Mouse (Mus musculus): ENCODE measurements around the gene Txlna.

The Txlna gene

DNA sequence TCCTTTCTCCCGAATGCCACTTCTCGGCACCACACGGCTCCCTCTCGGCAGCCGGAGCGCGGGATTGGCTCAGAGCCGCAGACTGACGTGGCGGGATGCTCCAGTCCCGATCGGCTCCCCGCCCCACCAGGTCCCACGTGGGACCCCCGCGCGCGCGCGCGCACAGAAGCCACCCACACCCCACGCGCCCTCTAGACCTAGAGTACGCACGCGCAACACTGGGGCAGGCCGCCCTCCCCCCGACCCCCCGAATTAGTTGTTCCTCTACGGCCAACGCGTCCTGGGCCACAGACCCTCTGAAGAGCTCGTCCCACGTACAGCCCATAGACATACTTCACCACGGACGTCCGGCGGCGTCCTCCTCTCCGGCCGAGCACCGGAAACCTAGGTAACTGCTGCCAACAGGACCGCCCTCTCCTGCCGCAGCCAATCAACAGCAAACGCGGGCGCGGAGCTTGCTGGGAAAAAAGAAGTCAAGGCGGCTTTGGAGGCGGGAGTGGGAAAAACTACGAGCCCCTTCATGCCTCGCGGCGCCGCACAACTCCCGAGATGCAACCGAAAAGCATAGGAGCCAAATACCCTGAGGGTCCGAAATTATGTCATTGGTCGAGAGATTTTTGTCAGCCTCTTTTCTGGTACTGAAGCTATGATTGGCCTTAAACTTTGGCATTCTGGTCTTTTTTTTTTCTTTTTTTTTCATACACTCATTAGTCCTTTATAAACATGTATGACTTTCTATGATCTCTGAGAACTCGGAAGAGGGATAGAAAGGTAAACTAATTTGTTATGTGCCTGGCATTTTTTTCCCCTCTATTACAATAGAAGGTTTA, at the start of gene Txlna:
Gene Txlna (minus strand): TSS at position 428 of the 830 bp plus-strand sequence.
- POLR2A ChIA-PET, result interaction anchor here (0.5 to 17.2 kb wide), 116 partner anchors 9 to 919 kb away, joined by 3 to 255 read pairs (median 4); partner anchors contain the start of genes Tmem39b (in 4 of the 4), Dcdc2b (in 3 of the 4), Iqcc (in 3 of the 4) and Kpna6 (in 3 of the 4)
- CTCF ChIA-PET, result interaction anchor here (0.6 to 2.0 kb wide), 24 partner anchors 9 to 546 kb away, joined by 3 to 14 read pairs (median 3); partner anchors contain the start of genes Kpna6 (in 3 of the 4) and Tmem39b (in 1 of the 4)

DNA sequence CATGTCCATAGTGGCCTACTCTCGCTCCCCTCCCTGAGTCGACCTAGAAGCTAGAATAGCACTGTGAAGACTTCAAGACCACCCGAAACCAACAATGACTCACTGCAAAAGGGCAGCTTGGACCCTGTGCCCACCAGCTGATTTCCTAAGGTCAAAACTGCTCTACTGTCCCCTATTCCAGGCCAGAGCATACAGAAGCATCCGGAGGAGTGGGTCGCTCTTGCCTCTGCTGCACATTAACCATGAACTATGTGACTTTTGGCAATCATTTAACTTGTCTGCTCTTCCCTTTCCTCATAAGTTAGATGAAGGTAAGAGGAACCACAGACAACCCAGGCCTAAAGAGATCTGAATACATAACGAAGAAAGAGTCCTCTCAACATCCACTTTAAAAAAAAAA, 43.7 kb upstream of the Txlna start:
- POLR2A ChIA-PET, result interaction anchor here in 3 of 4 experiments (0.6 to 1.5 kb wide), 7 partner anchors 11 to 134 kb away, joined by 3 to 6 read pairs (median 3); partner anchors contain the start of genes Tmem39b (in 3 of the 3) and Kpna6 (in 1 of the 3)
- CTCF ChIA-PET, result interaction anchor here in 3 of 4 experiments (0.6 to 1.1 kb wide), 3 partner anchors 14 to 1218 kb away, joined by 3 to 5 read pairs (median 4); no protein-coding TSS in a partner anchor

DNA sequence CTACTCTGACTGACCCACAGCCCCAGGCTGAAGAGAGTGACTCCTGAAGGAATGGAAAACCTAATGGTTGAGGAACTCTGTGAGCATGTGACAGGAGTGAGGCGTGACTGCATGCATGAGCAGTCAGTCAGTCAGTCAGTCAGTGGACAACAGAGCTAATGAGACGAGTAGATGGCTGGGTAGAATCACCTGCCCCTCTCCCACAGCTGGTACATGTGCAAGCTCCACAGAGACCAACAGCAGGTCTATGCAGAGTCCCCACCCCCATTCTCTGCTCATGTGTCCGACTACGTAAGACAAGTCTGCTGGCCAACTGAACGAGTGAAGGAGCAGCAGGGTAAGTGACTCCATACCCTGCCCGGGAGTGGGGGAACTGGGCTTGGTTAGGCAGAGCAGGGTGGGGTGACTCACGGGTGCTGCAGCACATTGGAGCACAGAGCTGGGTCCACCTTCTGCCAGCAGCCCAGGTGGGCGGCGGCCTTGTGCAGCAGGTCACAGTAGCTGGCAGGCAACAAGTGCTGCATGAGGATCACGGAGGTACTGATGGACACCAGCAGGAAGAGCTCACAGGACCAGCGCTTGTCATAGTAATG, 43.1 kb upstream of the Txlna start:
- CTCF ChIA-PET, result interaction anchor here in 2 of 4 experiments (0.7 to 0.9 kb wide), 2 partner anchors 30 to 144 kb away, joined by 3 read pairs; no protein-coding TSS in a partner anchor
- POLR2A ChIA-PET, result interaction anchor here in 3 of 4 experiments (0.7 to 1.6 kb wide), 7 partner anchors 11 to 144 kb away, joined by 3 to 6 read pairs (median 3); partner anchors contain the start of genes Tmem39b (in 3 of the 3) and Kpna6 (in 1 of the 3)

DNA sequence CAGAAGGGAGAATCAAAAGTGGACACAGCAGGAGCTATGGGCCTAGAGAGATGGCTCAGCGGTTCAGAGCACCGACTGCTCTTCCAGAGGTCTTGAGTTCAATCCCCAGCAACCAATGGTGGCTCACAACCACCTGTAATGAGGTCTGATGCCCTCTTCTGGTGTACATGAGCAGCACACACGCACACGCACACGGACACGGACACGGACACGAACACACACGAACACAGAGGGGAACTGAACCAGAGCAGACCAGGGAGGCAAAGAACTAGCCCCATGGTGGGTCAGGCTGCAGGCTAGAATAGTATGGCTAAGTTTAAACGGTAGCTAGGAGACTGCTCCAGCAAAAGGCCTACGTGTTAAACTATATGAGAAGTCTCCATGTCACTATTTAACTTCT, 41.0 kb upstream of the Txlna start:
- ChIA-PET CTCF (interaction anchor here in 2 of 4 experiments (0.7 to 2.4 kb wide), 5 partner anchors 9 to 1532 kb away, joined by 3 to 5 read pairs (median 5); partner anchors contain the start of genes Kpna6 (in 2 of the 2) and Tmem39b (in 1 of the 2)), POLR2A (interaction anchor here (0.6 to 2.0 kb wide), 10 partner anchors 9 to 385 kb away, joined by 3 to 8 read pairs (median 4); partner anchors contain the start of genes Tmem39b (in 3 of the 4) and Kpna6 (in 1 of the 4))

DNA sequence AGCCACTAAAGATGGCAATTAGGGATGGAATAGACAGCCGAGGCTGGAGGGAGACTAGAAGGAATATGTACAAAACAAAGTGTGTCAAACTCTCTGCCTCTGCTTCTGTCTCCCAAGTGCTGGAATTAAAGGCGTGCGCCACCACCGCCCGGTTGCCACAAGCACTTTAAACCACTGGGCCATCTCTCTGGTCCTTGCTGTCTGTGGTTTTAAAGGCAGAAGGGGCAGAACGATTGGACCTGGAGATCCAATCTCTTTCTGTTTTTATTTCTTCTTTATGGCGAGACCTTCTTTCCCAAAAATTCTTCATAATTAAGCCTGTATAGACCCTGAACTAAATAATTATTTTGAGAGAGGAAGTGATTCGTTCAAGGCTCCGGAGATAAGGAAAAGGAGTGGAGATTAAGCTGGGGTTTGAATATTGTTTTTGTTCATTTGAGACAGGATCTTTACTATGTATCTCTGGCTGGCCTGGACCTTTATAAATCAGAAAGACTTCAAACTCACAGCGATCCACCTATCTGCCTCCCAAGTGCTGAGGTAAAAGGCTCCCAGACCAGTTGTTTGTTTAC, 32.1 kb upstream of the Txlna start:
- ChIA-PET CTCF (interaction anchor here in 3 of 4 experiments (0.5 to 2.2 kb wide), 10 partner anchors 8 to 567 kb away, joined by 3 to 8 read pairs (median 3); partner anchors contain the start of genes Dcdc2b (in 1 of the 3), Tmem39b (in 1 of the 3) and Txlna (in 1 of the 3)), POLR2A (interaction anchor here in 3 of 4 experiments (0.6 to 2.3 kb wide), 25 partner anchors 8 to 635 kb away, joined by 3 to 14 read pairs (median 3); partner anchors contain the start of genes Tmem39b (in 2 of the 3), Txlna (in 2 of the 3), Bsdc1 (in 1 of the 3) and Hdac1 (in 1 of the 3))

DNA sequence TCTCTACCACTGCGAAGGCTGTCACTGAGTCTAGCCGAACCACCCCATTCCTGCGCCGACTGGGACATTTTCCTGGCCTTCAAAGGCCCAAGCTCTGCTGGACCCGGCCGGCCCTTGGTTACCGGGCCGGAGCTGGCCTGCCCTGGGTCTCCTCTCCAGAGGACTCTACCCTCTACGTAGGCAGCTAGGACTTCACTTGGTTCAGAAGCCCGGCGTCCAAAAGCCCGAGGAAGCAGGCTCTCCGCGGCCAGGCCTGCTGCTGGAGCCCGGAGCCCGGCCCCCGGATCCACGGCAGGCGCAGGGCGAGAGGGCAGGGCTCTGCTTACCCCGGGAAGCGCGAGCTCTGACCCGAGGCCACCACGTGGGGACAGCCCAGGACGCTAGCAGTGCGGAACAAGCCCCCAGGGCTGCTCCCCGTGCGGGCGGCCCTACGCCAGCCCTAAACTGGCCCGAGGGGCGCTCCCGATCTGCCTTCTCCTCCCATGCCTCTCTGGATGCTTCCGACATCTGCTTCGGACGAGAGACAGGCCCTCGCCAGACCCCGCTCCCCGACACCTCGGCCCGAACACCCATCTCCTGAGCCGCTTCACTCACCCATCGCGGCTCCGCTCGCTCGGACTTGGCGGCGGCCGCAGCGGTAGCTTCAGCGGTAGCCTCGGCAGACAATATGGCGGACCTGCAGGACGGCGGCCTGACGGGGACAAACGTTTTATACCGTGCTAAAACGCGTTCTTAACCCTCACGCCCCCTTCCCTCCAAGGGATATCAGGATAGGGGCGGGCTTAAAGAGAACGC, 31.4 kb upstream of the Txlna start, which contains the start of gene Kpna6:
Gene Kpna6 (minus strand): TSS at position 685 of the 795 bp plus-strand sequence.
- CTCF ChIA-PET, result interaction anchor here in 3 of 4 experiments (0.5 to 2.2 kb wide), 11 partner anchors 9 to 568 kb away, joined by 3 to 8 read pairs (median 3); partner anchors contain the start of genes Txlna (in 2 of the 3), Dcdc2b (in 1 of the 3) and Tmem39b (in 1 of the 3)
- POLR2A ChIA-PET, result interaction anchor here in 3 of 4 experiments (0.6 to 2.3 kb wide), 26 partner anchors 9 to 635 kb away, joined by 3 to 14 read pairs (median 3); partner anchors contain the start of genes Txlna (in 3 of the 3), Tmem39b (in 2 of the 3), Bsdc1 (in 1 of the 3) and Hdac1 (in 1 of the 3)

DNA sequence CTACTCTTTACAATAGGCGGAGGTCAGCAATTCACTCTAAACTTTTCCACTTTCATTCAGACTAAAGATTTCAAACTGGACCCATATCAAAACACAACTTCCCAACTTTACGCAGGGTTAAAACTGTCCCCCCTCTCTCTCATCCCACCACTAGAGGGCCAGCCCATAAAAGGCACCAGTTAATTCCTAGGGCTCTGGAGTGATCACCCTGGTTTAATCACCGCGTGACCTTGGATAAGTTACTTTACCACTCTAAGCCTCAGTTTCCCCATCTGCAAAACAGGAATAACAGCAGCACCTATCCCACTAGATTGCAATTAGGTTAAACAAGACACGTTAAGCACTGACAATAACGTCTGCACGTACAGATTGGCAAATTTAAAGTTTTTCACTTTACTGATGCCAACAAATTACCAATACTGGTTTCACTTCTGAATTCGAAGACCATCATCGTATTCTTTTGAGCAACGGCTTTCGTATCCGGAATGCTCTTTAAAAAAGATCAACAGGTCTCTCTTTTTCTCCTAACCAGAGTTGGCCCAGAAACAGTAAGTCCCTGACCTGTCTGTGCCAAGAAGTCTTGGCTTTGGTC, 30.7 kb upstream of the Txlna start:
- ChIA-PET POLR2A (interaction anchor here in 3 of 4 experiments (0.7 to 2.3 kb wide), 12 partner anchors 10 to 171 kb away, joined by 3 to 14 read pairs (median 4); partner anchors contain the start of genes Tmem39b (in 2 of the 3) and Txlna (in 2 of the 3)), CTCF (interaction anchor here in 2 of 4 experiments (1.3 to 2.2 kb wide), 3 partner anchors 10 to 57 kb away, joined by 3 to 8 read pairs (median 5); partner anchors contain the start of genes Dcdc2b (in 1 of the 2) and Tmem39b (in 1 of the 2))

DNA sequence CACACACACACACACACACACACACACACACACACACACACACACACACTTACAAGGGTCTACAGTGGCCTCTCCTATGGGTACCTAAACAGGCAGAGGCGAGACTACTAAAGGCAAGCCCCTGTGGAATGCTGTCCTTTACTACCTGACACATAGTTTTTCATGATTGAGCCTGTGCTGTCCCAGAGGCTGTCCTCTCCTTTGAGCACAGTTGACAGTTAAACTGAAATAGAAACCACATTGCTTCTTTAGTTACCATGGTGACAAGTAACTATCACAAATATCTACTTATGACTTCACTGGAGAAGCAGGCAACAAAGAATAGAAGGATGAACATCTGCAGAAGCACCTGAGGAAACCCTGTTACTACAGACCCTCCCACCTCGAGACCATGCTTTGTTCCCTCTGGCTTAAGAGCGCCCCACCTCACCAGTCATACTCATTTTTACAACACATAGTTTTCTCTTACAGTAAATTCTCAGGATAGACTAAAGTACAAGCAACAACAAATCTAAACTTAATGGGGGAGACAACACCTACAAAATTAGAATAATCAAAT, 21.5 kb upstream of the Txlna start:
- POLR2A ChIA-PET, result interaction anchor here in 2 of 4 experiments (0.6 to 0.8 kb wide), 2 partner anchors 20 to 21 kb away, joined by 3 read pairs; partner anchors contain the start of gene Txlna (in 1 of the 2)
- CTCF ChIA-PET, result no interaction called here

DNA sequence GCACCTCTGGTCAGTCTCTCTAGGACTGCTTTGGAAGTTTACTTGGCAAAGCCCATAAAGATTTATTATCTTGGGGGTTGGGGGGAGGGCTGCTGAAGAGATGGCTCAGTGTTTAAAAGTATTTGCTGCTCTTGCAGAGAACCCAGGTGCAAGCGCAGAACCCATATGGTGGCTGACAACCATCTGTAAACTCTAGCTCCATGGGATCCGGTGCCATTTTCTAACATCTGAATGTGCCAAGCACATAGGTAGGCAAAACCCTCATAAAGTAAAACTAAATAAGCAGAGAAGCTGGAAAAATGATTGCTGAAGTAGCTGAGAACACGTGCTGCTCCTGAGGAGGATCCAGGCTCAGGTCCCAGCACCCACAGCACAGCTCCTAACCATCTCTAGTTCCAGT, 20.7 kb upstream of the Txlna start:
- ChIA-PET CTCF (interaction anchor here in 1 of 4 experiments (1.1 kb wide), 1 partner anchor 85 kb away, joined by 3 read pairs; no protein-coding TSS in a partner anchor), POLR2A (interaction anchor here in 2 of 4 experiments (0.6 to 0.7 kb wide), 2 partner anchors 17 to 19 kb away, joined by 3 read pairs; no protein-coding TSS in a partner anchor)

DNA sequence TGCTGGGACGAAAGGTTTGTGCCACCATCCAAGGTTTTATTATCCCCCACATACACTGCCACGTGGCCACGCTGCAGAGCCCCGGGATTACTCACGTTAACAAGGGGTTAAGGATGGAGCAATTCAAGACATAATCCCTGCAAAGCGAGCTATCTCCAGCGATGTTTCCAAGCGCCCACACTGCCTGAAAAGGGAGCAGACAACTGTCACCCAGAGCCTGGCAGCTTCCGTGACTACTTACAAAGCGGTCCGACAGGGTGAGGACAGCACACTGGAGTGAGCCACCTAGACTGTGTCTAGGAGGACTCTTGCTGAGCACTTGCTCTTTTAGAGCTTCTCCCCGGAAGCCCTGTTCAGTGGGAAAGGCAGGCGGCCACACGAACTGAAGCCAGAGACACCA, 13.9 kb upstream of the Txlna start:
- ChIA-PET POLR2A (interaction anchor here in 2 of 4 experiments (0.6 to 1.7 kb wide), 8 partner anchors 8 to 122 kb away, joined by 3 to 5 read pairs (median 3); partner anchors contain the start of genes Txlna (in 2 of the 2) and Tmem39b (in 1 of the 2)), CTCF (interaction anchor here in 2 of 4 experiments (0.5 kb wide), 2 partner anchors 52 to 116 kb away, joined by 4 to 9 read pairs; no protein-coding TSS in a partner anchor)

DNA sequence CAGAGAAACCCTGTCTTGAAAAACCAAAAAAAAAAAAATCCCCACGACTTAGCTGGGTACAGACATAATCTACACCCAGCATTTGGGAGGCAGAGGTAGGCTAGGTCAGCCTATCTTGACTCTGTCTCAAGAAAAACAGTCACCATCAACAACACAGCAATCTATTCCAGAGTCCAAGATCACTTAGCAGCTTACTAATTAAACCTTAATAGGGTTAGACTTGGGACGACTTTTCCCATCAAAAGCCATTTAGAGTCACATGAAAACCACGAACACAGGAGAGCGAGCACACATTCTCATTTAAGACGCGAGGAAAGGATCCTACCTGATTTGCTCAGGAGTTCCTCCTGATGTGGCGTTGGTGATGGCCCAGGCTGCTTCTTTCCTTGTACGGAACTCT, 9.5 kb upstream of the Txlna start:
- CTCF ChIA-PET, result interaction anchor here in 2 of 4 experiments (0.5 to 0.7 kb wide), 4 partner anchors 9 to 874 kb away, joined by 3 to 5 read pairs (median 3); partner anchors contain the start of gene Txlna (in 1 of the 2)
- POLR2A ChIA-PET, result interaction anchor here in 1 of 4 experiments (0.7 to 3.7 kb wide), 3 partner anchors 9 to 23 kb away, joined by 3 to 20 read pairs (median 3); partner anchors contain the start of gene Txlna

DNA sequence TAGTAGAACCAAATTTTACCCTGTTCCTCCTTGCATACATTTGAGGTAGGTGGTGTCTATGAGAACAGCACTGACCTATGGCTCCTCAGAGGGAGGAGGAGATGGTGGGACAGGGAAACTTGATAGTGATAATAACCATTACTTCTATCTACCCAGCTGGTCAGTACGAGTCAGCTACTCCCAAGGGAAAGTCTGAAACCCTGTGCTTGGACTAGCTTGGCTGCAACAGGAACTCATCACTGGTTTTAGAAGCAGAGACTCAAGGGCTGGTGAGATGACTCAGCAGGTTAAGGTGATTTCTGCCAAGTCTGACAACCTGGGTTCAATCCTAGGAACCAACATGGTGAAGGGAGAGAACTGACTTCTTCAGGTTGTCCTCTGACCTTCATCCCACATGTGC, 7.8 kb upstream of the Txlna start:
- POLR2A ChIA-PET, result interaction anchor here in 2 of 4 experiments (0.7 to 1.2 kb wide), 5 partner anchors 12 to 48 kb away, joined by 3 to 5 read pairs (median 3); partner anchors contain the start of gene Tmem39b (in 1 of the 2)
- CTCF ChIA-PET, result no interaction called here

DNA sequence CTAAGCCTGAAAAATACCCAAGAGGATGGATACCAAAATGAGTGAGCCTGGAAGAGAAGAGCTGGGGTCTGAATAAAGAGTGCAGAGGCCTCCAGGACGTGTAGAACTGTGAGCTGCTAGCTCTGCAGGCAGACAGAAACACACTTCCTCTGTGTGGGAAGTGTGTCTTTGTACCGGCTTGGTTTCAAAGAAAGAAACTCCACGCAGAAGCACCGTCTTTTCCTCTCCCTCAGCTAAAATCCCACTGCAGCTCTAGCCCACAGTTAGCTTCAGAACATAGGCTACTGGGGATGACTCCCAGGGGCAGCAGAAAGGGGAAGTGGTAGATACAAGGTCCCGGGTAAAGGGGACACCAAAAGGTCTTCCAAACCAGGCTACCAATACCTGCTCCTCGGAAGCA, 4.3 kb upstream of the Txlna start:
- POLR2A ChIA-PET, result interaction anchor here in 2 of 4 experiments (0.5 to 17.2 kb wide), 13 partner anchors 8 to 51 kb away, joined by 3 to 255 read pairs (median 4); partner anchors contain the start of genes Ccdc28b (in 2 of the 2), Iqcc (in 1 of the 2) and Tmem39b (in 1 of the 2)
- CTCF ChIA-PET, result interaction anchor here in 1 of 4 experiments (0.7 to 1.6 kb wide), 2 partner anchors 8 to 146 kb away, joined by 3 read pairs; no protein-coding TSS in a partner anchor

DNA sequence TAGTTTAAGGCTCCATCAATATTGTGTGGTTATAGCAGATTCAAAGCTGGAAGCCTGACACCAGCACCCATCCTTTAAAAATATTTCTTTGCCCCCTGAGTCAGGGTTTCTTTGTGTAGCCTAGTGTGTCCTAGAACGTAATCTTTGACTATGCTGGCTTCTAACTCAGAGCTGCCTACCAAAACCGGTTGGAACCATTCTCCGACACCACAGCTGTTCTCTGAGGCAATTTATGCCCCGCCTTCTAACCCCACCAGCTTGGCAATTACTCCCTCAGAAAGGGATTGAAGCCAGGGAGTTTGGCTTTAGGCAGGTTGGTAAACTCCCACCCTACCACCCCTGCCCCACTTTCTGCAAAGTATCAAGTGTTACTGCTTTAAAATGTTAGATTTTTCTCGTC, 891 bp upstream of the Txlna start:
- POLR2A ChIA-PET, result interaction anchor here in 3 of 4 experiments (0.7 to 17.2 kb wide), 31 partner anchors 9 to 181 kb away, joined by 3 to 255 read pairs (median 7); partner anchors contain the start of genes Bsdc1 (in 2 of the 3), Ccdc28b (in 2 of the 3), Iqcc (in 2 of the 3) and Marcksl1 (in 2 of the 3)
- CTCF ChIA-PET, result interaction anchor here in 3 of 4 experiments (0.5 to 2.0 kb wide), 5 partner anchors 33 to 600 kb away, joined by 3 to 8 read pairs (median 5); partner anchors contain the start of gene Tmem39b (in 1 of the 3)

All from embryonic stem cell, embryonic (primary cell).